Mouse (Mus musculus) midbrain, embryonic 14.5 days (tissue): ENCODE measurements at regions not wholly inside any gene's neighbourhood (a gene's known extent, or its start where the extent isn't known, plus 50 kb on each side); places are given as distances from the start of the nearest gene placed in this dataset.
A peak's percentile ranks its signal among the peaks of the same experiment; 100 is the strongest.

Experiments used
- ATAC-seq: fragments of 200-750 bp; cut with Nextera tagmentation; 2 replicates; pipeline ENCODE4 v1.8.0; 2017; ENCODE audit warnings: moderate number of reproducible peaks, moderate library complexity; ENCODE audit not compliant: low FRiP score, low TSS enrichment
- DNase-seq: peaks from one replicate; pipeline ENCODE4 v3.0.0-alpha.2; 2015
- H3K27ac ChIP-seq: fragments of 300-500 bp; sonication (generic); replicated peaks from 2 replicates; pipeline ENCODE4 v1.5.1; 2014; ENCODE audit warnings: mild to moderate bottlenecking, low read depth, low read length, moderate library complexity
- H3K27me3 ChIP-seq: fragments of 300-500 bp; sonication (generic); 2 replicates; pipeline ENCODE4 v1.6.1; 2014; ENCODE audit warnings: low read length, control low read depth, mixed read lengths; ENCODE audit not compliant: control insufficient read depth, insufficient read depth
- H3K36me3 ChIP-seq: fragments of 300-500 bp; sonication (generic); 2 replicates; pipeline ENCODE4 v1.6.1; 2014; ENCODE audit warnings: low read length, control low read depth; ENCODE audit not compliant: control insufficient read depth, insufficient read depth
- H3K4me1 ChIP-seq: fragments of 300-500 bp; sonication (generic); 2 replicates; pipeline ENCODE4 v1.6.1; 2014; ENCODE audit warnings: mild to moderate bottlenecking, antibody characterized with exemption, low read length, control low read depth; ENCODE audit not compliant: control insufficient read depth, insufficient read depth
- H3K4me2 ChIP-seq: fragments of 300-500 bp; sonication (generic); 2 replicates; pipeline ENCODE4 v1.6.1; 2014; ENCODE audit warnings: mild to moderate bottlenecking, low read length, moderate library complexity
- H3K4me3 ChIP-seq: fragments of 300-500 bp; sonication (generic); replicated peaks from 2 replicates; pipeline ENCODE4 v1.5.1; 2014; ENCODE audit warnings: low read depth, low read length
- H3K9ac ChIP-seq: fragments of 300-500 bp; sonication (generic); replicated peaks from 2 replicates; pipeline ENCODE4 v1.6.1; 2014; ENCODE audit warnings: mild to moderate bottlenecking, low read length, moderate library complexity
- H3K9me3 ChIP-seq: fragments of 300-500 bp; sonication (generic); 2 replicates; pipeline ENCODE4 v1.6.1; 2016; ENCODE audit warnings: low read length, control low read depth, mixed read lengths; ENCODE audit not compliant: control insufficient read depth
- WGBS: fragments of 180-500 bp; shearing (Covaris S2); extraction: QIAGEN DNeasy Blood & Tissue Kit; methylation state at CpG from one replicate; pipeline ENCODE4 v1.1.7; 2014; 5-methylcytosine and 5-hydroxymethylcytosine counted together

DNA sequence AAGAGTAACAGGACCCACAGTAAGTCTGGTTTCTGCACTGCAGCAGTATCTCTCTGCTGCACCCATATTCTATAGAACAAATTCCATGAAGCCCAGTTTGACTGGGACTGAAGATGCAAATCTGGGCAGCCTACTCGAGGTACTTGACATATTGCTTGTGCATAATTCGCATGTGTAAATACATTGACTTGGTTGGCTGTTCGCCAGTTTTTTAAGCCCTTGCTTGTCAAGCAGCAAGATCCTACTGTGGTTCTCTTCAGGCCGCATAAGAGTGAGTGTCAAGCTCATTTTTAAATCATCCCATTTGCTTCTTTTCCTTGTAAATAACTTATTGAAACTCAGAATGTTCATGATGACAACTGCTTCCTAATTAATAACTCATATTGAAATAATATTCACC, 389.1 kb downstream of the Tns3 start:
- Histone ChIP-seq H3K9me3 (no peaks in the 10 kb centered on the region), H3K4me3 (no peak overlapping the region), H3K9ac (no peak overlapping the region), H3K27ac (no peak overlapping the region), H3K4me1 (no peaks in the 10 kb centered on the region), H3K4me2 (no peak overlapping the region), H3K36me3 (no peaks in the 10 kb centered on the region), H3K27me3 (no peaks in the 10 kb centered on the region)
- WGBS, result 70% methylated on average over 4 of the region's 4 CpGs
- DNase-seq, result peak; percentile 36
- no peak for ATAC-seq

DNA sequence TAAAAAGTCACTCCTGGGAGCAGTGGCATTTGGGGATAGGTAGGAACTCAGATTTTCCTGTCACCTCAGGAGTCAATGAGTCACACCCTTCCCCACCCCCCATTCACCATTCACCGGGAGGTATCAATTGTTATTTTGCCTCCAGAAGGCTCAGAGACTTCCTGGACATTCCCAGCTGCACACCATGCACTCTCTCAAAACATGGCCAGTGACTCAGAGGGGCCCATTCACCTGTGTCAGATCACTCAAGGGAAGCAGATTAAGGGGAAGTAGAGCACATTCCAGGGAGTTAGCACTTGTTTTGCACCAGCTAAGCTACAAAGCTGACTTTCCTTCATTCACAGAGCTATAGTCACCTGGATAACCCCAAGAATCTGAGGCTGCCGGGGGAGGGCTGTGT, 395.2 kb downstream of the Tns3 start:
- ATAC-seq (no peak), DNase-seq (no peak)
- Histone ChIP-seq H3K36me3 (no peaks in the 10 kb centered on the region), H3K27ac (no peak overlapping the region), H3K9me3 (no peaks in the 10 kb centered on the region), H3K4me1 (no peaks in the 10 kb centered on the region), H3K27me3 (no peaks in the 10 kb centered on the region), H3K4me3 (no peak overlapping the region), H3K4me2 (no peak overlapping the region), H3K9ac (no peak overlapping the region)
- WGBS, result 78% methylated on average over 2 of the region's 2 CpGs

DNA sequence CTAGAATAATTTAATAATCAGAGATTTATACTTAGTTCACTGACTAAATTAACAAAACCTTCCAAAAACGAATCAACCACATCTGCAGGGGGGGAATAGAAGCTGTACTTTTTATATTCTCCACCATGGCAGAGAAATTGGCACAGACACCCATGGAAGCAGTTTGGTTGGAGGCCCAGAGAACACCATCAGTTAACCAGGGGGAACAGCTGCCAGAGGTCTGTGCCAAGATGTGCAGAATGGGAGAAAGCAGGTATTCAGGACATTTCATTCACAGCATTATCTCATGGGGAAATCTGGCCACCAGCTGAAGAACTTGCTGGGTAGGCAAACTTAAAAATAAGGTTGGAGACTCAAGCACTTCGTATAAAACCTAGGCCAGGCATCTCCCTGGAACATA, 410.3 kb downstream of the Tns3 start:
- no peak for DNase-seq
- WGBS, result 79% methylated on average over 2 of the region's 2 CpGs
- H3K9ac ChIP-seq, result no peak overlapping the region

DNA sequence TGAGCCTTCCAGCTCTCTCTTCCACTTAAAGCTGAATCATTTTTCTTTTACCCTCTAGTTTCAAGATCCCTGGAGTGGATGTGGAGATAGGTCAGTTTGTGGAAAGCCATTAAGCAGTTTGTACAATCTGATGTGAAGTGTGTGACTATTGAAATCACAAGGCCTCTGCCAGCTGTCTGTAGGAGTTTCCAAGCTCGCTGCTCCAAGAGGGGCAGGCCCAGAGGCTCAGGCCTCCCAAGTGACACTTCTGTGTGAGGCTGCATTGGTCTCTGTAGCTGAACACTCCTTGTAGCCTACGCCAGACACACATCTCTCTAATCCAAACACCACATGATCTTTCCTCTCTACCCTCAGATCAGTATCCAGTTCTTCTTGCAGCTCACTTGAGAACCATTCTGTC, 413.0 kb downstream of the Tns3 start:
- WGBS, result 72% methylated on average over 2 of the region's 2 CpGs

More for the DNA sequence above, 410.3 kb downstream of the Tns3 start:
- H3K4me3 ChIP-seq, result no peak overlapping the region
- H3K4me2 ChIP-seq, result no peak overlapping the region
- no peaks in the 10 kb centered on the region for H3K9me3 ChIP-seq
- H3K27ac ChIP-seq, result no peak overlapping the region
- H3K27me3 ChIP-seq, result no peaks in the 10 kb centered on the region
- H3K36me3 ChIP-seq, result no peaks in the 10 kb centered on the region
- no peak for ATAC-seq
- H3K4me1 ChIP-seq, result no peaks in the 10 kb centered on the region

DNA sequence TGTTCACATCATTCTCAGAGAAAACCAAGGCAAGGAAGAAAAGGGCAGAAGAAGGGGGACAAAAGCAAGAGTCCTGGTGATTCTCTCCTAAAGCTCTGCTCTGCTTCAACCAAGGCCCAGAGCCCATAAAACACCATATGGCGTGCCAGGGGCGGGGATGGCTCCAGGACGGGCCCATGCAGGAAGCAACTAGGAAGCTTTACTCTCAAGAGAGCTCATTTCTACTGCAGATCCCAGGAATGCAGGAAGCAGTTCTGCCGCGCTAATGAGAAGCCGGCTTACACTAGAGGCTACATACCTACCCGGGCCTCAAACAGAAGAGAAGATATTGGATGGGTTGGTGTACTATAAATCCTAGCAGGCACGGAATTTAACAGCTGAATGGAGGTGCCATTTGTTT, 414.9 kb downstream of the Tns3 start:
- no peaks in the 10 kb centered on the region for H3K27me3 ChIP-seq
- ATAC-seq (no peak), DNase-seq (no peak)
- 83% methylated on average over 8 of the region's 8 CpGs for WGBS
- no peak overlapping the region for H3K27ac ChIP-seq
- H3K36me3 ChIP-seq, result no peaks in the 10 kb centered on the region
- H3K4me3 ChIP-seq, result no peak overlapping the region
- no peaks in the 10 kb centered on the region for H3K4me1 ChIP-seq
- no peak overlapping the region for H3K4me2 ChIP-seq
- no peak overlapping the region for H3K9ac ChIP-seq
- no peaks in the 10 kb centered on the region for H3K9me3 ChIP-seq

More for the DNA sequence above, 413.0 kb downstream of the Tns3 start:
- no peak overlapping the region for H3K4me2 ChIP-seq
- no peak overlapping the region for H3K27ac ChIP-seq
- H3K4me1 ChIP-seq, result no peaks in the 10 kb centered on the region
- no peak overlapping the region for H3K4me3 ChIP-seq
- H3K36me3 ChIP-seq, result no peaks in the 10 kb centered on the region
- DNase-seq, result no peak
- H3K27me3 ChIP-seq, result no peaks in the 10 kb centered on the region
- no peak for ATAC-seq
- H3K9me3 ChIP-seq, result no peaks in the 10 kb centered on the region
- no peak overlapping the region for H3K9ac ChIP-seq

DNA sequence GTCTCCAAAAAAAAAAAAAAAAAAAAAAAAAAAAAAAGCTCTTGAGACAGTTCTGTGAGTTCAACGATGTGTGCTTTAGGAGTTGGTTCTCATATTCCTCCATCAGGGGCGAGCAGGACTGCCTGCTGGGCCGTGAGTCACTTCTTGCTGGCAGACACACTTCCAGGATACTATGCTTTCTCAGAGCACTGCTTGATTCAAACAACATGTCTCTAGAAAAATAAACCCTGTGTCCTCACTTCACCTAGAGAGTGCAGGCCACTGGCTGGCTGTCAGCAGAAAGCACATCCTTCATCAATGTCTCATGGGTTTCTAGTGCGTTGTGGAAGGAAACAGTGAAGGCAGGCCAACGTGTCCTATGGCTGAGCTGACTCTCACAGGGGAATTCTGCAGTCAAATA, 416.8 kb downstream of the Tns3 start:
- DNase-seq, result no peak
- Histone ChIP-seq H3K9ac (no peak overlapping the region), H3K36me3 (no peaks in the 10 kb centered on the region), H3K4me1 (no peaks in the 10 kb centered on the region), H3K27me3 (no peaks in the 10 kb centered on the region), H3K9me3 (no peaks in the 10 kb centered on the region), H3K27ac (no peak overlapping the region), H3K4me2 (no peak overlapping the region), H3K4me3 (no peak overlapping the region)
- ATAC-seq, result no peak
- 71% methylated on average over 5 of the region's 5 CpGs for WGBS

DNA sequence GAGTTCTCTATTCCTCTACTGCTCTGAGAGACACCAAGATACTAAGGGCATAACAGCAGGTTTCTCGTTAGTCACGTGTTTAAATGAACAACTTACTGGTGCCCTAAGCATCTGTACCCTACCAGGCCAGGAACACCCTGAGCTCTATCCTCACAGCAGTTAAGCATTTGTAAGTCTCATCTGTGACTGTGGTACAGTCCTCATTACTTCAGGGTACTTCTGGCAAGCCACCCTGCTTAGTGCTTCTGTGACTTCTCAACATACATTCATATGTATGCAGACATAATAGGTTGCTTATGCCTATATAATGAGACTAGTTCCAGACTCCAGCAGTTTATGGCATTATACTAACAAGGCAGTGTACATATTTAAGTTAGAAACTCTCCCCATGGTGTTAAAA, 417.3 kb downstream of the Tns3 start:
- H3K4me3 ChIP-seq, result no peak overlapping the region
- no peak for DNase-seq
- no peaks in the 10 kb centered on the region for H3K27me3 ChIP-seq
- 79% methylated on average over 2 of the region's 2 CpGs for WGBS
- no peaks in the 10 kb centered on the region for H3K9me3 ChIP-seq
- H3K4me1 ChIP-seq, result no peaks in the 10 kb centered on the region
- no peak for ATAC-seq
- H3K27ac ChIP-seq, result no peak overlapping the region
- no peak overlapping the region for H3K4me2 ChIP-seq
- H3K9ac ChIP-seq, result no peak overlapping the region
- H3K36me3 ChIP-seq, result no peaks in the 10 kb centered on the region

DNA sequence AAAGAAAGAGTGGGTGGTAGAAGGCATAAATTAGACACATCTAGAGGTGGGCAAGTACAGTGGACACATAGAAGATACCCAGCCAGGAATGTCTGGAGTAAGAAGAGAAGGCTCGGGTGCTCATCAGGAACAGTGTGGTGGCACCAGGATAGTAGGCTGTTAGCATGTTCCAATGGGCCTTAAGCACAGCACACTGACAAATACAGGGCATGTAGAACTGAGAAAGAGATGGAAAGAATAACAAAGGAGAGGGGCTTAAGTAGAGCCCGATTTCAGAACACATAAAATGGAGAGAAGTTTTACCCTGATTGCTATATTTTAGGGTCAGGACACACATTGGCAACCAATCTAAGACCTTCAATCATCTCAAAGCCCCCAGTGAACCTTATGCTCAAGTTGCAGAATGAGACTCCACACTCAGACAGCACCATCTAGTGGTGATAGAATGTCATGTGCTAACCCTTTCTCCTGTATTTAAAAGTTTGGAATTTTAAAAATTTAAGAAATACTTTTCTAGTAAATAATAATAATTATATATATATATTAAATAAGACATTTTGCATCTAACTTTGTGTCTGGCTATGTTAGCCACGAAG, 418.8 kb downstream of the Tns3 start:
- WGBS, result 44% methylated on average over 3 of the region's 3 CpGs
- Histone ChIP-seq H3K9ac (no peak overlapping the region), H3K27ac (no peak overlapping the region), H3K4me2 (no peak overlapping the region), H3K36me3 (no peaks in the 10 kb centered on the region), H3K4me1 (no peaks in the 10 kb centered on the region), H3K27me3 (no peaks in the 10 kb centered on the region), H3K4me3 (no peak overlapping the region), H3K9me3 (no peaks in the 10 kb centered on the region)
- peak; percentile 86 for DNase-seq
- ATAC-seq, result no peak

DNA sequence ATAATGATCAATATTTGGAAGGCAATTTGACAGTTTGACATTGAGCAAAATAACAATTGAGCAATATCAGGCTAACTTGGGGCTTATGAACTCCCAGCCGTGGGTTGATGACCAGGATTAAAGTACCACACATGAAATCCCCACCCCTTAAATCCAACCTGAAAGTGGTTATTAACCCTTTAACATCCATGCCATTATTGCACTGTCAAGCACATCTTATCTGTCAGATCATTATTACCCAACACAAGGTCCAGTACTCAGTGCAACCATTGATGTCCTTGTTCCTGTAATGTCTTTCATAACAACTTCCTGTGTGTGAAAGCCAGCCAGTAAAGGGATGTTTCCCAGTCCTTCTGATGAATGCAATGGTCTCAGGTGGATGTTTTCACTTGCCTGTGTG, 425.8 kb downstream of the Tns3 start:
- 73% methylated on average over 1 of the region's 1 CpGs for WGBS
- no peak for ATAC-seq

More for the DNA sequence above, 425.8 kb downstream of the Tns3 start:
- Histone ChIP-seq H3K27me3 (no peaks in the 10 kb centered on the region), H3K4me3 (no peak overlapping the region), H3K4me2 (no peak overlapping the region), H3K36me3 (no peaks in the 10 kb centered on the region), H3K9ac (no peak overlapping the region), H3K9me3 (no peaks in the 10 kb centered on the region; the same call in 1 of the 2 replicates), H3K4me1 (no peaks in the 10 kb centered on the region), H3K27ac (no peak overlapping the region)
- no peak for DNase-seq
